Mouse (Mus musculus) megakaryocyte, embryonic 14.5 days (primary cell): ENCODE results near the gene Gm28845.

ENCODE experiments used
- FLI1 ChIP-seq: IDR thresholded peaks from 2 replicates; pipeline ENCODE4 v1.6.1; 2012; ENCODE audit warnings: low read length, inconsistent platforms, mixed read lengths
- GATA1 ChIP-seq: IDR thresholded peaks from 3 replicates; pipeline ENCODE4 v1.6.1; 2012; ENCODE audit warnings: mixed read lengths, low read length, inconsistent platforms, borderline replicate concordance

- TF ChIP-seq GATA1 (no peak), FLI1 (no peak)
Observed at GRCm38 (mm10) chr1:65156111-65156510, 36.8 kb upstream of the Gm28845 start.
